Mouse (Mus musculus): ENCODE measurements around the gene Zfp710. TPM values are rescaled to one million over a fixed set of nuclear protein-coding genes. Genes with fewer than 3 reads are reported as not detected.

Zfp710 gene
- polyA plus RNA-seq, 1 experiment from 2014 or later, result 12.4 TPM

GRCm38 (mm10) chr7:80069615-80070327 is 45.2 kb downstream of the Zfp710 start:
- WGBS, result 13% methylated on average over 13 of the region's 13 CpGs
- H3K4me2 ChIP-seq (ENCODE audit: low read depth, low read length), result peak overlapping the region; percentile 41
- ATAC-seq (replicated peaks; ENCODE audit: extremely low read depth, insufficient read depth, low FRiP score), result peak; percentile 74

GRCm38 (mm10) chr7:80071209-80071608 is 46.6 kb downstream of the Zfp710 start:
- H3K27ac ChIP-seq (ENCODE audit: low read length), result no peak overlapping the region
- no peaks in the 10 kb centered on the region for H3K36me3 ChIP-seq (ENCODE audit: control insufficient read depth, insufficient read depth)
- no peak overlapping the region for H3K4me3 ChIP-seq (ENCODE audit: low read length)
- H3K9ac ChIP-seq (ENCODE audit: low read length), result no peak overlapping the region
- no peaks in the 10 kb centered on the region for H3K9me3 ChIP-seq (replicated peaks; ENCODE audit: control insufficient read depth, low read length)
- H3K4me2 ChIP-seq (ENCODE audit: low read depth, low read length), result no peak overlapping the region
- H3K4me1 ChIP-seq (ENCODE audit: control insufficient read depth, insufficient read depth, low read length), result peaks cover 51% of the 10 kb centered on the region
- H3K27me3 ChIP-seq (ENCODE audit: control insufficient read depth, insufficient read depth, low read length), result no peaks in the 10 kb centered on the region
- WGBS, result 85% methylated on average over 9 of the region's 9 CpGs
- no peak for ATAC-seq (replicated peaks; ENCODE audit: extremely low read depth, insufficient read depth, low FRiP score)

More at GRCm38 (mm10) chr7:80069615-80070327, 45.2 kb downstream of the Zfp710 start:
- no peak overlapping the region for H3K4me3 ChIP-seq (ENCODE audit: low read length)
- peaks cover 40% of the 10 kb centered on the region for H3K4me1 ChIP-seq (ENCODE audit: control insufficient read depth, insufficient read depth, low read length)
- H3K9ac ChIP-seq (ENCODE audit: low read length), result peak overlapping the region; percentile 47
- H3K9me3 ChIP-seq (replicated peaks; ENCODE audit: control insufficient read depth, low read length), result no peaks in the 10 kb centered on the region
- peak overlapping the region; percentile 79 for H3K27ac ChIP-seq (ENCODE audit: low read length)
- no peaks in the 10 kb centered on the region for H3K36me3 ChIP-seq (ENCODE audit: control insufficient read depth, insufficient read depth)
- no peaks in the 10 kb centered on the region for H3K27me3 ChIP-seq (ENCODE audit: control insufficient read depth, insufficient read depth, low read length)

DNA sequence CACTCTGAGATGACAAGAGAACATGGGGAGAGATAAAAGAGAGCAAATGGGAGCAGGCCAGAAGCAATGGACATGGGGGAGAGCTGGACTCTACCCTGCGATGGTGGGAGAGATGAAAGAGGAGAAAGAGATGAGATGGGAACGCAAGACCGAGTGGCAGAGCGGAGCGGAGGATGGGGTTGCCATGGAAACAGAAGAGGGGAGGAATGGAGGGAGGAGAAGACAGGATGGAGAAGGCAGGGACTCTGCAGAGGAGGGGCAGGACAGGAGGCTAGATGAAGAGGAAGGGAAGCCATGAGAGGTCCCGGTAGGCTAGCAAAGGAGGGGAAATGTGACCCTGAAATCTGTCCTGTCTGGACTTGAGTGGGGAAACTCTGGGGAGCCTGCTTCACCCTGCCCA is 47.7 kb downstream of the Zfp710 start:
- WGBS, result 81% methylated on average over 6 of the region's 6 CpGs
- no peaks in the 10 kb centered on the region for H3K36me3 ChIP-seq (ENCODE audit: control insufficient read depth, insufficient read depth)
- ATAC-seq (replicated peaks; ENCODE audit: extremely low read depth, insufficient read depth, low FRiP score), result no peak
- H3K4me1 ChIP-seq (ENCODE audit: control insufficient read depth, insufficient read depth, low read length), result peaks cover 59% of the 10 kb centered on the region
- H3K27me3 ChIP-seq (ENCODE audit: control insufficient read depth, insufficient read depth, low read length), result no peaks in the 10 kb centered on the region
- no peak overlapping the region for H3K27ac ChIP-seq (ENCODE audit: low read length)
- no peak overlapping the region for H3K4me2 ChIP-seq (ENCODE audit: low read depth, low read length)
- H3K9me3 ChIP-seq (replicated peaks; ENCODE audit: control insufficient read depth, low read length), result no peaks in the 10 kb centered on the region
- no peak overlapping the region for H3K9ac ChIP-seq (ENCODE audit: low read length)
- H3K4me3 ChIP-seq (ENCODE audit: low read length), result no peak overlapping the region

DNA sequence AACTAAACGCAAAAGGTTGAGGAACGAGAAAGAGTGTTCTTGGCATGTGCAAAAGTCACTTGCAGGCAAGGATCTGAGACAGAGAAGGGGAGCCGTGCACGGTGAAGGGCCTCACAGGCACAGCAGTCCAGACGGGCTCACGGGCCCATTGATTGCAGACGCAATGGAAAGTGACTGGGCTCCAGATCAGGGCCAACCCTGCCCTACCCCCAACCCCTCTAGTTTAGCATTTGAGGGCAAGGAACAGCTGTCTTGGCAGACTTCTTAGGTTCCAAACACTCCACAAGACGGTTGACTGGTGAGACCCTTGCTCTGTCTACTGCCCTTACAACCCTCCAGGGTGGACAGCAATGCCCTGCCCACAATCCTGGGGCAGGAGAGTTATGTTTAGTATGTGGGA is 48.9 kb downstream of the Zfp710 start:
- Histone ChIP-seq H3K27me3 (ENCODE audit: control insufficient read depth, insufficient read depth, low read length) (no peaks in the 10 kb centered on the region), H3K27ac (ENCODE audit: low read length) (no peak overlapping the region), H3K4me2 (ENCODE audit: low read depth, low read length) (no peak overlapping the region), H3K9me3 (replicated peaks; ENCODE audit: control insufficient read depth, low read length) (no peaks in the 10 kb centered on the region), H3K4me1 (ENCODE audit: control insufficient read depth, insufficient read depth, low read length) (peaks cover 69% of the 10 kb centered on the region), H3K9ac (ENCODE audit: low read length) (no peak overlapping the region), H3K36me3 (ENCODE audit: control insufficient read depth, insufficient read depth) (no peaks in the 10 kb centered on the region), H3K4me3 (ENCODE audit: low read length) (no peak overlapping the region)
- ATAC-seq (replicated peaks; ENCODE audit: extremely low read depth, insufficient read depth, low FRiP score), result no peak
- WGBS, result 78% methylated on average over 8 of the region's 8 CpGs

- H3K27ac ChIP-seq (ENCODE audit: low read length), result peak overlapping the region; percentile 72
- ATAC-seq (replicated peaks; ENCODE audit: extremely low read depth, insufficient read depth, low FRiP score), result peak; percentile 75
- WGBS, result 31% methylated on average over 5 of the region's 5 CpGs
Observed at GRCm38 (mm10) chr7:80074921-80075441, 50.4 kb downstream of the Zfp710 start.

DNA sequence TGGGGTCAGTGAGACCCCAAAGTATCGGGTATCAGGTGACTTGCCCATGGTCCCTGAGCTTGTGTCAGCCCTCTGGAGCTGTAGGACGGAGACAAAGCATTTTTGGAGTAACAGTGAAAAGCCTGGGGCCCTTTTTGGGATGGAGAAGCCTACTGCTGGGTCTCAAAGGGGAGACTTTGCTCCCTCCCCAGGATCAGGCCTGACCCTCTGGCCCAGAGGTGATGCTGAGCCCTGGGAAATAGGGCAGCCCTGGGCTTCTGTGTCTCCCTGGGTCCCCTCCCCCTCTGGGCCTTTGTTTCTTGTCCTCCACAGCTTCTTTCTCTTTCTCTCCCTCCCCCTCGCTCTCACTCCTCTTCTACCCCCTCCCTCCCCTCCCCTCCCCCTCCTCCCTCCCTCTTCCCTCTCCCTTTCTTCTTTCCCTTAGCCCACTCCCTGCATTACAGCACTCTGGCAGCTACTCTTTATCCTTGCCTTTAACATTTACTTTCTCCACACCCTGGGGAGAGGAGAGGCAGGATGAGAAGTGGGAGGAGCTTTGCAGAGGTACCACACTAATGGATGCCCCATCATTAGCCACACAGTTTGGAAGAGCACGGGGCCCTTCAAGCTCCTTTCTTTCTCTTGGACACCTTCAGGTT is 51.5 kb downstream of the Zfp710 start:
- Histone ChIP-seq H3K27ac (ENCODE audit: low read length) (peak overlapping the region; percentile 72; the same call in 1 of the 2 replicates), H3K4me1 (ENCODE audit: control insufficient read depth, insufficient read depth, low read length) (peaks cover 59% of the 10 kb centered on the region)

More at GRCm38 (mm10) chr7:80074921-80075441, 50.4 kb downstream of the Zfp710 start:
- H3K9ac ChIP-seq (ENCODE audit: low read length), result 0 out of 2 replicates have a peak overlapping the region, but pooled peaks have one; percentile 16
- peak overlapping the region; percentile 17; the same call in 1 of the 2 replicates for H3K4me2 ChIP-seq (ENCODE audit: low read depth, low read length)
- H3K9me3 ChIP-seq (replicated peaks; ENCODE audit: control insufficient read depth, low read length), result no peaks in the 10 kb centered on the region
- no peak overlapping the region for H3K4me3 ChIP-seq (ENCODE audit: low read length)
- peaks cover 67% of the 10 kb centered on the region for H3K4me1 ChIP-seq (ENCODE audit: control insufficient read depth, insufficient read depth, low read length)
- H3K36me3 ChIP-seq (ENCODE audit: control insufficient read depth, insufficient read depth), result no peaks in the 10 kb centered on the region
- no peaks in the 10 kb centered on the region for H3K27me3 ChIP-seq (ENCODE audit: control insufficient read depth, insufficient read depth, low read length)

DNA sequence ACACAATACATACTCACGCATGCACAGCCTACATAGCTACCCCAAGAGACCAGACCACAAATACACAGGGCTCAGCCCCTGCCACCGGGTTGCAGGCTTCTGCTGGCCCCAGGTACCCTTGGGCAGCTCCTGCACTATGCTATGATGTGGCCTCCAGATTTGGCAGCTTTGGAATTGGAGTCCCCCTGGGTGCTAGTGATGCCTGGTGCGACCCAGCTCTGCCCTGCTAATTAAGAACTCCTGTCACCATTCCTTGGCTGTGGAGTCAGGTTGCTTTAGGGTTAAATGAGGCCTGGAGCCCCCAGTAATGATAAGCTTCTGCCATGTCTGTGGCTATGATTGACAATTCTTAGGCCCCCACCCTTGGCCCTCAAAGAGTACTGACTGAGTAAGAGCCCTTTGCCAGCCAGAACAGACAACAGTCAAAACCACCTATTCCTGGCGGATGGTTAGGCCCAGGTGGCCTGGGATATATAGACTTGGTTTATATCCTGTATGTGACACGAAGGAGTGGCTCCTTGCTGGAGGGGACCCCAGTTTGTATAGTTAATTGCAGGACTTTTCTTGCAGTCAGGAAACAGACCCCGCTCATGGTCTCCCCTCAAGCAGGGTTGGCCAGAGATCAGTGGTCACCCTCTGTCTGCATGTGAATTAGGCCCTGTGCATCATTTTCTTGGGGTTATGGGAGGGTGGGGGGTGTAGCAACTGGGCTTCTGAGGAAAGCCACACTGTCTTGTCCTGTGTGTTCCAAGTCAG is 52.5 kb downstream of the Zfp710 start:
- Histone ChIP-seq H3K4me1 (ENCODE audit: control insufficient read depth, insufficient read depth, low read length) (peaks cover 55% of the 10 kb centered on the region), H3K4me2 (ENCODE audit: low read depth, low read length) (no peak overlapping the region), H3K9me3 (replicated peaks; ENCODE audit: control insufficient read depth, low read length) (no peaks in the 10 kb centered on the region), H3K9ac (ENCODE audit: low read length) (peak overlapping the region; percentile 20; the same call in 1 of the 2 replicates), H3K36me3 (ENCODE audit: control insufficient read depth, insufficient read depth) (peaks cover 8% of the 10 kb centered on the region), H3K4me3 (ENCODE audit: low read length) (no peak overlapping the region), H3K27me3 (ENCODE audit: control insufficient read depth, insufficient read depth, low read length) (no peaks in the 10 kb centered on the region), H3K27ac (ENCODE audit: low read length) (peak overlapping the region; percentile 93; the same call in 1 of the 2 replicates)
- no peak for ATAC-seq (replicated peaks; ENCODE audit: extremely low read depth, insufficient read depth, low FRiP score)
- WGBS, result 68% methylated on average over 6 of the region's 6 CpGs

More for the DNA sequence above, 51.5 kb downstream of the Zfp710 start:
- Histone ChIP-seq H3K9me3 (replicated peaks; ENCODE audit: control insufficient read depth, low read length) (no peaks in the 10 kb centered on the region), H3K4me3 (ENCODE audit: low read length) (no peak overlapping the region), H3K9ac (ENCODE audit: low read length) (no peak overlapping the region), H3K4me2 (ENCODE audit: low read depth, low read length) (no peak overlapping the region), H3K36me3 (ENCODE audit: control insufficient read depth, insufficient read depth) (no peaks in the 10 kb centered on the region), H3K27me3 (ENCODE audit: control insufficient read depth, insufficient read depth, low read length) (no peaks in the 10 kb centered on the region)
- ATAC-seq (replicated peaks; ENCODE audit: extremely low read depth, insufficient read depth, low FRiP score), result no peak
- 57% methylated on average over 4 of the region's 4 CpGs for WGBS

GRCm38 (mm10) chr7:80077801-80078200 is 53.2 kb downstream of the Zfp710 start:
- H3K27ac ChIP-seq (ENCODE audit: low read length), result peak overlapping the region; percentile 93
- WGBS, result 55% methylated on average over 9 of the region's 9 CpGs
- peaks cover 55% of the 10 kb centered on the region for H3K4me1 ChIP-seq (ENCODE audit: control insufficient read depth, insufficient read depth, low read length)
- H3K9me3 ChIP-seq (replicated peaks; ENCODE audit: control insufficient read depth, low read length), result no peaks in the 10 kb centered on the region
- no peaks in the 10 kb centered on the region for H3K27me3 ChIP-seq (ENCODE audit: control insufficient read depth, insufficient read depth, low read length)
- no peak for ATAC-seq (replicated peaks; ENCODE audit: extremely low read depth, insufficient read depth, low FRiP score)
- no peak overlapping the region for H3K4me2 ChIP-seq (ENCODE audit: low read depth, low read length)
- H3K36me3 ChIP-seq (ENCODE audit: control insufficient read depth, insufficient read depth), result peaks cover 13% of the 10 kb centered on the region
- no peak overlapping the region for H3K9ac ChIP-seq (ENCODE audit: low read length)
- H3K4me3 ChIP-seq (ENCODE audit: low read length), result no peak overlapping the region
